Mouse (Mus musculus): ENCODE measurements around the gene Lin7c.

Gene Lin7c

GRCm38 (mm10) chr2:109936410-109936755 lies 45.7 kb downstream of the Lin7c start:
- DNase-seq (ENCODE audit: low read depth, low spot score): no peak

- DNase-seq (ENCODE audit: low read depth, low spot score): no peak
These were observed 51.4 kb downstream of the Lin7c start for GRCm38 (mm10) chr2:109941973-109942444.

GRCm38 (mm10) chr2:109942810-109943570 lies 52.3 kb downstream of the Lin7c start:
- DNase-seq (ENCODE audit: low read depth, low spot score): no peak

GRCm38 (mm10) chr2:109944995-109945394 lies 54.3 kb downstream of the Lin7c start:
- DNase-seq (ENCODE audit: low read depth, low spot score): no peak

- DNase-seq (ENCODE audit: low read depth, low spot score): no peak
These were observed 54.9 kb downstream of the Lin7c start for GRCm38 (mm10) chr2:109945532-109945931.

- no peak for DNase-seq (ENCODE audit: low read depth, low spot score)
These were observed 55.8 kb downstream of the Lin7c start for GRCm38 (mm10) chr2:109946426-109946825.

GRCm38 (mm10) chr2:109949519-109949918 lies 58.9 kb downstream of the Lin7c start:
- DNase-seq (ENCODE audit: low read depth, low spot score): no peak

GRCm38 (mm10) chr2:109950311-109950710 lies 59.7 kb downstream of the Lin7c start:
- DNase-seq (ENCODE audit: low read depth, low spot score): no peak
